25 mouse cellular contexts compared by ENCODE assay signal in the genomic region with DNA sequence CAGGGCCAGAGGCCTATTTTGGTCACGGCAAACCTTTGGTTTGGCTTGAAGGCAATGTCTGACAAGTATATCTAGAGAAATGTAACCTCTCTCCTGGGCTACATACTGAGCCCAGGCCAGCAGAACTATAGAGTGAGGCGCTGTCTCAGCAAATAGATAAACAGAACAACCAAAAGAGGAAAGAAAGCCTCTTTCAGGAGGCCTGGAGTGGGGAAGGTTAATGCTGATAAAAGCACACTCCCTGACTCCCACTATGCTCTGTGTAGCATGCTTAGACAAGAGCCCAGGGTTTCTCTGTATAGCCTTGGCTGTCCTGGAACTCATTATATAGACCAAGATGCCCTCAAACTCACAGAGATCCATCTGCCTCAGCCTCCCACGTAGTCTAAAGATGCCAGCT. TPM values are rescaled to one million over a fixed set of nuclear protein-coding genes. Genes with fewer than 3 reads are reported as not detected.
DNase-seq lines count a peak whose midpoint lies in the region; ATAC-seq lines count a peak whose summit lies in the region.
"Had no signal": no experiment of that assay in that cellular context is flagged by ENCODE, and none has a peak within 500 bp of the region (broad histone marks: within the 10 kb centered on the region; RNA-seq: fewer than 3 reads in every experiment).

No protein-coding gene starts in this region.

- H3K4me2 ChIP-seq in heart, embryonic 14.5 days (ENCODE audit: low read length): no peak overlapping the region
- no peak overlapping the region for H3K4me2 ChIP-seq in liver, embryonic 16.5 days (ENCODE audit: low read depth, low read length)
- H3K4me2 ChIP-seq: limb, embryonic 13.5 days; lung, embryonic 15.5 days; neural tube, embryonic 13.5 days had no signal

- H3K9me3 ChIP-seq in heart, embryonic 14.5 days (ENCODE audit: control insufficient read depth, low read length): no peaks in the 10 kb centered on the region
- H3K9me3 ChIP-seq in liver, embryonic 16.5 days (replicated peaks; ENCODE audit: control insufficient read depth, low read length): no peaks in the 10 kb centered on the region
- H3K9me3 ChIP-seq: limb, embryonic 13.5 days; lung, embryonic 15.5 days; midbrain, embryonic 10.5 days; neural tube, embryonic 13.5 days had no signal

- no peak overlapping the region for H3K4me3 ChIP-seq in heart, embryonic 14.5 days (ENCODE audit: control insufficient read depth in 1 of 2, insufficient read depth in 1 of 2, low read depth in 1 of 2, low read length in 2 of 2)
- no peak overlapping the region for H3K4me3 ChIP-seq in liver, embryonic 16.5 days (ENCODE audit: low read depth, low read length)
- H3K4me3 ChIP-seq: limb, embryonic 13.5 days; lung, embryonic 15.5 days; midbrain, embryonic 10.5 days; myocyte; neural tube, embryonic 13.5 days had no signal

- H3K4me1 ChIP-seq in heart, embryonic 14.5 days (ENCODE audit: control insufficient read depth in 2 of 2, insufficient read depth in 2 of 2, low read length in 2 of 2): peaks cover 0 to 6% of the 10 kb centered on the region in 2 experiments; a peak in 1 of 4 replicates
- peaks cover 2% of the 10 kb centered on the region; the same call in 1 of the 2 replicates for H3K4me1 ChIP-seq in liver, embryonic 16.5 days (ENCODE audit: control insufficient read depth, low read depth, low read length)
- H3K4me1 ChIP-seq: limb, embryonic 13.5 days; lung, embryonic 15.5 days; midbrain, embryonic 10.5 days; neural tube, embryonic 13.5 days had no signal

- no peak overlapping the region for H3K9ac ChIP-seq in heart, embryonic 14.5 days (ENCODE audit: low read length)
- no peak overlapping the region for H3K9ac ChIP-seq in liver, embryonic 16.5 days (ENCODE audit: low read depth, low read length)
- H3K9ac ChIP-seq: limb, embryonic 13.5 days; lung, embryonic 15.5 days; neural tube, embryonic 13.5 days had no signal

- ATAC-seq in heart, embryonic 14.5 days (ENCODE audit: insufficient number of reproducible peaks, insufficient read depth, low FRiP score, low read depth): peak; percentile 50; the same call in 1 of the 2 replicates
- ATAC-seq in erythroid progenitor cell, adult 5-6 weeks (replicated peaks; ENCODE audit: low FRiP score, poor library complexity, severe bottlenecking): peak; percentile 39; the same call in 1 of the 2 replicates
- ATAC-seq in liver, embryonic 16.5 days (ENCODE audit: low read depth): peak; percentile 35
- ATAC-seq in granulocyte monocyte progenitor cell, adult 5-6 weeks (replicated peaks; ENCODE audit: poor library complexity, severe bottlenecking): no peak
- ATAC-seq: forebrain, embryonic 14.5 days; hindbrain, postnatal 0 days; intestine, postnatal 0 days; midbrain, embryonic 16.5 days had no signal

- WGBS in heart, embryonic 14.5 days: 50% methylated on average over 3 of the region's 3 CpGs
- 34% methylated on average over 3 of the region's 3 CpGs for WGBS in liver, embryonic 16.5 days (ENCODE audit: insufficient replicate concordance)

- H3K36me3 ChIP-seq in heart, embryonic 14.5 days (ENCODE audit: control insufficient read depth, insufficient read depth, low read length): no peaks in the 10 kb centered on the region
- no peaks in the 10 kb centered on the region for H3K36me3 ChIP-seq in liver, embryonic 16.5 days (ENCODE audit: control insufficient read depth, insufficient read depth)
- H3K36me3 ChIP-seq: limb, embryonic 13.5 days; lung, embryonic 15.5 days; midbrain, embryonic 10.5 days; neural tube, embryonic 13.5 days had no signal

- H3K27ac ChIP-seq in heart, embryonic 14.5 days (replicated peaks in 1 of 2; ENCODE audit: control insufficient read depth in 1 of 2, insufficient read depth in 1 of 2, low read depth in 2 of 2, low read length in 2 of 2): no peak overlapping the region
- no peak overlapping the region for H3K27ac ChIP-seq in liver, embryonic 16.5 days (ENCODE audit: low read length)
- H3K27ac ChIP-seq: hindbrain, postnatal 0 days; limb, embryonic 13.5 days; lung, embryonic 15.5 days; midbrain, embryonic 10.5 days; neural tube, embryonic 13.5 days had no signal

- no peak for DNase-seq in heart, adult 9 months (ENCODE audit: low spot score in 2 of 2)
- peak; percentile 82 for DNase-seq in MEL-GATA-1-ER (ENCODE audit: extremely low read depth, low read depth)
- no peak for DNase-seq in spleen, adult 18-20 months
- DNase-seq: cerebellum, adult 2 months; cerebellum, postnatal 36 days; heart, adult 18-20 months; kidney, postnatal 4 days; lung, postnatal 36 days; retina, postnatal 1 day; right cerebral cortex, postnatal 25 days; thymus, postnatal 25 days had no signal

- no peaks in the 10 kb centered on the region for H3K27me3 ChIP-seq in heart, embryonic 14.5 days (ENCODE audit: control insufficient read depth, insufficient read depth, low read length)
- H3K27me3 ChIP-seq in liver, embryonic 16.5 days (ENCODE audit: control insufficient read depth, insufficient read depth, low read depth, low read length): no peaks in the 10 kb centered on the region
- H3K27me3 ChIP-seq: limb, embryonic 13.5 days; lung, embryonic 15.5 days; neural tube, embryonic 13.5 days had no signal

RNA-seq across cellular contexts. Expression of gene Sp100, which starts 43.5 kb away (rescaled TPM):
- polyA plus RNA-seq in heart, embryonic 14.5 days (2014; fragmentation: Nextera tagmentation; extraction: Ambion mirVana): 2.0 and 2.3 TPM in 2 replicates
- total RNA-seq in erythroid progenitor cell, adult 5-6 weeks (2015; ENCODE audit: low replicate concordance): 120 and 159 TPM in 2 replicates
- 107 and 170 TPM in 2 replicates for total RNA-seq in erythroid progenitor cell, adult 5-6 weeks (2017; ENCODE audit: low replicate concordance)
- 5.5 and 6.2 TPM in 2 replicates for polyA plus RNA-seq in liver, embryonic 16.5 days (2015; fragmentation: Nextera tagmentation; extraction: Ambion mirVana)
- total RNA-seq in granulocyte monocyte progenitor cell, adult 5-6 weeks (2014; fragmentation: Nextera tagmentation): 109 and 124 TPM in 2 replicates
- total RNA-seq in granulocyte monocyte progenitor cell, adult 5-6 weeks (2017): 68.7 and 78.7 TPM in 2 replicates
- total RNA-seq: ES-E14 had no signal
